Mouse (Mus musculus) inflammation-experienced regulatory T-cells, adult 6 months (primary cell): ENCODE measurements around the gene Rpusd1. TPM values are rescaled to one million over a fixed set of nuclear protein-coding genes. Genes with fewer than 3 reads are reported as not detected.

Experiments
- ATAC-seq: one replicate; pipeline ENCODE4 v1.8.0; 2017
- polyA plus RNA-seq, 3 experiments: library from polyadenylated mRNA; unstranded; fragments of 100-300 nt; shearing (Covaris generic); gene quantifications; one replicate each; pipeline ENCODE4 v1.2.1; 2017

The Rpusd1 gene
- polyA plus RNA-seq = 10 to 100 TPM in 2 of 3 experiments, 1 to 10 TPM in 1; 8.6 to 12.5 (median 11.2) TPM

DNA sequence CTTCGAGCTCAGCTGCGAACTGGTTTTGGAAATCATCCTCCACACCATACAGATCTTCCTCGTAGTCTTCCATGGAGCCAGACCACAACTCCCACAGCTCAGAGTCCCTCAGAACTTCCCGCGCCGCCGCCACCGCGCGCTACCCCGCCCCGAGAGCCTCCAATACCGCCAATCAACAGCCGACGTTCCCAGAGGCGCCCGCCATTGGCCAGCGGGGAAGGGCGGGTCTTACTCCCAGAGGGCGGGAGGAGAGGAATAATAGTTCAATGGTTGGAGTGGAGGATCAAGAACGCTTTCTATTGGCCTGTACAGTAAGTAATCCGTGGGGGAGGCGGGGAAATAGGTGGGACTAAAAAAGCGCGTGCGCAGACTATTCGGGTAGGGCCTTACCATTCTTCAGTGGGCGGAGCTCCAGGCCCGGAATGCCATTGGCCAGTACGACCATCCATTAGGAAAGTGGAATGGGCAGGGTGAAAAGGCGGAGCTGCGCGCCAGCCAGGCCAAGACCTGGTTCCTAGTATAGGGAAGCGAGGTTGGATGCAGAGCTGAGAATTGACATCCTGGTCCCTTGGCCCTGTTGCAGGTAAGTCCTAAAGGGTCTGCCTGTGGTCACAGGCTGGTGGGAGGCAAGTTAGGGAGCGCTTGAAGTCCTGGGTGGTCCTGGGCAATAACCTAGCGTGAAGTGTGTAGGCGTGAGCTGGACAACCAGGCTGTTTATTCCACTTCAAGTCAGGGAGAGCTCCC lies at the start of gene Rpusd1, which contains the start of gene Chtf18:
Rpusd1 (plus strand) TSS at position 406 of the 744 bp plus-strand sequence.
Chtf18 (minus strand) TSS at position 155 of the 744 bp plus-strand sequence.
- ATAC-seq = peak; percentile 97

DNA sequence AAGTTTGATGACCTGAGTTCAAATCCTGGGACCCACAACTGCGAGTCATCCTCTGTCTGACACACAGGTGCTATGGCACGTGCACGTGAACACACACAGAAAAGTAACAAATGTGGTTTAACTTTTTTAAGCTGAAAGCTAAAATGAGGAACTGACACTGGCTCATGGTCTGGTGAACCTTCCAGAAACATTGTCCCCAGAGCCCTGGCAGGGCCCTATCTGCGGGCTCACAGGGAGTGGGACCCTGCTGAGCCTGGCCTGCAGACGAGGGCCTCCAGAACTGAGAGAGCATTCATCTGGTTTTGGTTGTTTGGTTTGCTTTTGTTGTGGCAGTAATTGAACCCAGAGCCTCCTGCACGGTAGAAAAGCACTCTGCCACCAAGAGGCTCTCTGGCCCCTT lies 49.5 kb upstream of the Rpusd1 start:
- no peak for ATAC-seq

DNA sequence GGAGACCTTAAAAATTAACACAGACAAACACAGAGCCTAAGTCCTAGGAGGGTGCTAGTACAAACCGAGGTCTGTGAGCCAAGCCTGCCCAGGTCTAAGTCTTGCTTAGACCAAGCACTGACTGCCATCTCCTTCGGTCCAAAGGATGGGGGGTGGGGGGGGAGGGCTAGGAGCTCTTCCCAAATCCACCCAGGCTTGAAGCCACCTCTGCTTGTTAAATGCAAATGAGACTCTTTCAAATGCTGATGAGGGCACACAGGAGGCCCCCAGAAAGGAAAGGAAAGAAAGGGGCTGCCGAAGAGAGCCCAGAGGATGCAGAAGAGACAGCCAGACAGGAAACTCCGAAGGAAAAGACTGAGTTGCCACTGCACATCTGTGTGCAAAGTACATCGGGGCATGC lies 47.7 kb upstream of the Rpusd1 start:
- ATAC-seq = no peak

DNA sequence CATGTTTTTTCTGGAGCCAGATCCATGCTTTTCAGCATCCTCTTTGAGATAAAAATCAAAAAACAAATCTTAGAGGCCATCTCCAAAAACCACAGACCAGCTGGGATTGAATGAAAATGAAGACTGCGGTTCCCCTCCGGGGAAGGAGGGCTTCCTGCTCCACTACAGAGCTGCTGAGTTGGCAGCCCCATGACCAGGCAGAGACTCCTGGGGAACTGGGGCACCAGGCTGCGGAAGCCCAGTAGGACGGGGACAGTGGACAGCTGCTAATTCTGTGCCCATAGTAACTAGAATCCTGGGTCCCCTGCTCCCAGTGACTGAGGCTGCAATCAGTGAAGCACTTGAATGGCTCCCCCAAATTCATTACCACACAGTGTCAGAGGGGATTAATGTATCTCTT lies 45.8 kb upstream of the Rpusd1 start:
- ATAC-seq = no peak

DNA sequence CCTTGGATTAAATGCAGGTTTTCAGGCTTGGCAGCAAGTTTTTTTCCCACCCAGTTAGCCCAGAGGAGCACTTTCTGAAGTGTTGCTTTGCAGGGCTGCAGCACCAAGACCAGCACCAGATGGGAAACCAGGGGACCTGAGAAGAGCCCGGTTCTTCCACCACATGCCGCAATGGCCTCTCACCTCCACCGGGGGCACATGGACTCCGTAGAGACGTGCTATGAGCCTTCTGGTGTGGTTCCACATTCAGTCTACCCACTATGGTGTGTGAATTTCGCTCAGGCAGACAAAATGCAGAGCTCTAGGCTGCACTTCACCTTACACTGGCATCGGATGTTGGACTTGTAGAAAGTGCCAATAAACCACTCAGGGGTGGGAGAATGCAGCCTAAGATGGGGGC lies 41.1 kb upstream of the Rpusd1 start:
- no peak for ATAC-seq

DNA sequence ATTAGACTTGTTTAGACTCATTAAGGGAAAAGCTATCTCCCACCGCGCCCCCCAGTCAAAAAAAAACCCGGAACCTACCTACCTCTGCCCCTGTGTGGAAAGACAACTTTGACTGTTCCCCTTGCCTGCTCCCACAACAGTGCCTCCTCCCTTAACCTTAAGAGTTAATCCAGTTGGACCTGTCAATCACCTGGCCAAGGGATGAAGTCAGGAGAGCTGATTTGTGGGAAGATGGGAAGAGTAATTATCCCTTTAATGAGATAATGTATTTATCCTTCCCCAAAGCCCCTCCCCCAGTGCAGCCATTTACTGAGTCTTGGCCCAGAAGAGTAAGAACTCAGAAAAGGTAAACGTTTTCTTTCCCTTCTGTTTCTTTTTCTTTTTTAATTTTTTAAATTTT lies 38.5 kb upstream of the Rpusd1 start:
- ATAC-seq = no peak

DNA sequence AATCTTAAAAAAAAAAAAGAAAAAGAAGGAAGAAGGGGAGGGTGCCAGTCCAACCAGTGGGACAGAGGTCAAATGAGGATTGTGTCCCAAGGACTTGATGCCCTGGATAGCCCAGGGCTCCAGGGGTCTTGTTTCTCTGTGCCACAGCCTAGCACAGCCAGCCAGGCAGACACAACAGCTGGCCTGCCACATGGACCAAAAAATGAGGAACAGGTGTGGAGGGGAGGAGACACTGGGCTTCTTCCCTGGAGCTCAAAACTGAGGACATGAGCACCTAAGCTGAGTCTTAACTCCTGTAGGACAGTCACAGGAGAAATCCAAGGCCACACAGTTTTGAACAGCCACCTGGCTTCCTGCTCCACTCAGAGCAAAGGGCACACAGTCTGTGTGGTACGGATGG lies 31.2 kb upstream of the Rpusd1 start:
- no peak for ATAC-seq

DNA sequence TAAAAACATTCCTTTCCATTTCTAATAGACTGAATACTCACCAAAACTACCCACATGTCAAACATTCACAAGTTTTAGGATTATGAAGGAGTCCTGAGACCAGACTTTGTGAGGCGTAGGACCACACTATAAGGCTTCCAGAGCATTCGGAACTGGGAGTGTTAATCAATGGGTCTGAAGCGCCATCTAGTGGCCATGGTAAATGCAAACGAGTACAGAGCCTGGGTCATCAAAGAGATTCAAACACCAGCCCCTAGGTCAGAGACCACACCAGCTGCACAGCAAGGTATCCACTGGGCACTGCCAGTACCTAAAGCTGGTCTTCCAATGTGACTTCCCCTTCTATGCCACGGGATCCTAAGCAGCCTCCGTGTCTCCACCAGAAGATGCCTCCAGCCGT lies 29.0 kb upstream of the Rpusd1 start:
- no peak for ATAC-seq

DNA sequence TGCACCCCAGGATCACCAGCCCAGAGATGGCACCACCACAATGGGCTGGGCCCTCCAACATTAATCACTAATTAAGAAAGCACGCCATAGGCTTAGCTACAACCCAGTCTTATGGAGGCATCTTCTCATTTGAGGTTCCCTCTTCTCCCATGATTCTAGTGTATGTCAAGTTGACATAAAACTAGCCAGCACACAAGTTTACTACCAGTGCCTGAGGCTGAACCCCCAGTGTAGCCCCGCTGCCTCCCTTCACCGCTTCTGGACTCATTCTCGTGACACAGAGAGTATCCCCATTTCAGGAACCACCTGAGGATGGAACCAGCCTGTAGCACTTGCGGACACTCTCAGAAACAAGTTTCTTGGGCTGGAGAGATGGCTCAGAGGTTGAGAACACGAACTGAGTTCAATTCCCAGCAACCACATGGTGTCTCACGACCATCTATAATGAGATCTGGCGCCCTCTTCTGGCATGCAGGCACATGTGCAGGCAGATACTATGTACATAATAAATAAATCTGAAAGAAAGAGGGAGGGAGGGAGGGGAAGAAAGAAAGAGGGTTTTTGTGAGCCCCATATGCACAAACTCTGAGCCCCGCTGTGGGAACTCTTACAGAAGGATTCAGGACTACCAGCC lies 26.5 kb upstream of the Rpusd1 start:
- ATAC-seq = no peak

DNA sequence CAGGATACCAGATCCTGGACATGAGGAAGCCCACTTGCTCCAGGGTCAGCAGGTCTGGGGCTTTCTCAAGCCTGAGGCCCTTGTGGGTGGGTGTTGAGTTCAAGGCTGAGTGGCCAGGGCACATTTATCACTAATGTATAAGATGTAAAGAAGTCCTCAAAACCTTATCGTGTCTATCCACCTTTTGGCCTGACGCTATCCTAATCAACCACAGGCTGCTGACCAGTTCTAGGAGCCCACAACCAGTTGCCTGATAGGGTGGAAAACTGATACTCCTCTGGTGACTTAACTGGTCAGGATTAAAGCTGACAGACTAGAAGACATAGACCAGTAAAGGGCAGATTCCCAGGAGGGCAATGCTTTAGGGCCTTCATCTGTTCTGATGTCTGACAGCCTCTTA lies 17.5 kb upstream of the Rpusd1 start:
- ATAC-seq = no peak

DNA sequence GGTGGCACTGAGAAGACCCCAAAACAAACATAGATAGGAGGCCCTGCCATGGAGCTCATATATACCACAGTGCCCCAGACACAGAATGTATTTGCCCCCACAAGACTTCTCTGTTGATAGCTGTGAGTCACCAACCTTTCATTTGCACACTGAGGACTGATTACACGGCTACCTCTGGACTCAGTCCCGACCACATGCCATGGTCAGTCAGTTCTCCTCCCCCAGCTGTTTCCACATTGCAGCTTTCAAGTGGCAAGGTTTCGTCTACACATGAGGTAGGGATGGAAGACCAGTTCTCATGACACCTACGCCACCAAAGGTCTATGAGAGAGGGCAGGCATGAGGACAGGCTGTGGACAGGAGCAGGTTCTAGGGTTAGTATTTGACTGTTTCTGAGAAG lies 16.3 kb upstream of the Rpusd1 start:
- no peak for ATAC-seq

DNA sequence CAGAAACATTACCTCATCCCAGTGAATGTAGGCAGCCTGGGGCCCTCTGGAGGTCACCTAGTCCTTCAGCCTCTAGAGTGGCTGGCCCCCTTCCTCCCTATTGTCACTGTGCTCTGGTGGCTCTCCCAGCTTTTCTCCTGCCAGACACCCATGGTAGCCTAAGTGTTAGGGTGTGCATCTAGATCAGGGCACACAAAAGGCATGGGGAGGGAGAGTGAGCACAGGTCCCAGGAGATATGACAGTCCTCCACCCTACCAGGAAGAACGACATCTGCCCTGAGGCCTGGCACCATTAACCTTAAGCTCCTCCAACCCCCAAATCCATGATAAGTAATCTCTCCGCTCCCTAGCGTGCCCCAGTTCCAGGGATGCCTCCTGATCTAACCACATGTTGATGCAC lies 11.8 kb upstream of the Rpusd1 start:
- no peak for ATAC-seq

DNA sequence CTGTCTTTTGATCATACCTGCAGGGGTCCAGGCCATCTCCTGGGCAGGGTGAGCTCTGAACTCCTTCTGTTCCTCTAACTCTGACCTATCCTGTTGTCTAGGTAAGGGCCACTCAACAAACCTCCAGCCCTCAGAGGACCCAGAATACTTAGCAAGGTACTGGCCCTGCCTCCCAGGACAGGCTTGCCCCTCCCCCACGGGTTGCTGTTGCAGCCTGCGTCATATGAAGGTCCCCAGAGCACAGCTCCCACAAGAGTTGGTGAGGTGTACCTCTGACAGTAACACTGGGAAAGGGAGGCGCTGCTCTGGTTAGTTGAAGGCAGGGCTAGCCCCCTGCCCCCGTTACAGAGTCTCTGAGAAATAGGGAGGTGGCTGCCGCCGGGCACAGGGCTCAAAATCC lies 11.3 kb upstream of the Rpusd1 start:
- ATAC-seq = no peak

DNA sequence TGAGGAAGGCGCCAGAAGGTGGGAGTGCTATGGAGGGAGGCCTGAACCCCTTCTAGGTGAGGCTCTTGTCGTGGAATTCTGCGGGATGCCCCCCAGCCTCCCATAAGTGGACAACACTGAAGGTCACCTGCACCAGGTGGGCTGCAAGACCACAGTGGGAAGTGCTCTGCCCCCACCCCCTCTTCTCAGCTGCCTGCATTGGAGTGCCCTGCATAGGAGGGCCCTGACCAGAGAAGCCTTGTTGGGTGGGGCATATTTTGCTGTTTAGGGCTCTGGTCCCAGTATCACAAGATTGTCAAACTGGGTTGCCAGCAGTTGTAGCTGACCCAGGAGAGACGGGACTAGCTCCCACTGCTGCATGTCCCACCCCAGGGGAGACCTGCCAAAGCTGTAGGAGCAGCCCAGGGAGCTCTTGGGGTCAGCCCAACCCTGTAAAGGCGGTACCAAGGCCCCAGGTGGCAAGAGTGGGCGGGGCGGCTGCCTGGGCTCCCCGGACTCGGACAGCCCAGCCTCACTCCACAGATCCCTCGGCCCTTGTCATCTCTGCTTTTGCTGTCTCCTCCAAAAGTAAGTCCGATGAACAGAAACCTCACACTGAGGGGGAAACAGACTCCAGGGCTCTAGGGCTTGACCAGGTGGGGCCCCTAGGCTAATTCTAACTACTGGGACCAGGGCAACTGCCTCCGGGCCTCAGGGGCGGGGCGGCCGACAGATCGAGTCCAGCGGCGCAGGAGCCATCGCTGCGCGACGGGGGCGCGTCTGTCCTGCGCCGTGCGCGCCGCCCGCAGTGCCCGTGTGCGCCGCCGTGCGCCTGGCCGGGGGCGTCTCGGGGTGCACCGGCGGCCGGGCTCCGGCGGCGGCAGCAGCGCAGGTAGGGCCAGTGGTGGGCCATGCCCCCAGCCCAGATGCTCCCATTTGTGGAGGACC lies 10.5 kb upstream of the Rpusd1 start, which contains the start of gene Gng13:
Gng13 (plus strand) TSS at position 461 of the 927 bp plus-strand sequence.
- ATAC-seq = no peak

DNA sequence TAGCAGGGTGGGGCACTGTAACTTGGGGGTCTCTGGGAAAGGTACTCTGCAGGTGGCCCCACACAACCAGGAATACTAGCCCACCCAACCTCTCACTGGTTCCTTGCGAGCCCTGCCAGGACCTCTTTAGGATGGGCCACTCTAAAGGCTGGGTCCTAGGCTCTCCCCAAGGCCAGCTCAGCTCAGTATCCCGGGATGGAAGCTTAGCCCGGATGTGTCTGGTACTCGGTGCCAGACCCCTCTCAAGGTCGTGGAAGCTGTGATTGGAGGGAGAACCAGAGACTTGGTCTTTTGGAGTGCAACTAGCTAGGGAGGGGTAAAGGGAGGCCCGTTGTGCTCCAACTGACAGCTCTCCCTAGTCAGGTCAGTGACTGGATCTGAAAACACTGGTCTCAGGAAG lies 9.8 kb upstream of the Rpusd1 start:
- no peak for ATAC-seq

DNA sequence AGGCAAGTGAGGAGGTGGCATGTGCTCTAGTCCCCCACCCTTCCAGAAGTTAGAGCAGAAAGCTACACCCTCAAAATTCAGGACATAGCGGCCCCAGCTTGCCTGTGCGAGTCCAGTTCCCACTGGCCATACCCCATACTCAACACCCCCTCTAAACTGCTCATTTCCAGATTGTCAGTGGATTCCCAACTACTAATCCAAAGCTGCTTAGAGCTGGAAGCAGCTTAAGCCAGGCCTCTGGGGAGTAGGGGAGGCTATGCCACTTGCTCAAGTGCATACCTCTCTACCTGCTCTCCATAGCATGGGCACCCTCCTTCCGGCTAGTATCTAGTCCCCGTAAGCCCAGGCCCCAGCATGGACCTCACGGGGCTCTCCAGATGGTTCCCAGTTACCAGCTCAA lies 6.0 kb upstream of the Rpusd1 start:
- no peak for ATAC-seq

DNA sequence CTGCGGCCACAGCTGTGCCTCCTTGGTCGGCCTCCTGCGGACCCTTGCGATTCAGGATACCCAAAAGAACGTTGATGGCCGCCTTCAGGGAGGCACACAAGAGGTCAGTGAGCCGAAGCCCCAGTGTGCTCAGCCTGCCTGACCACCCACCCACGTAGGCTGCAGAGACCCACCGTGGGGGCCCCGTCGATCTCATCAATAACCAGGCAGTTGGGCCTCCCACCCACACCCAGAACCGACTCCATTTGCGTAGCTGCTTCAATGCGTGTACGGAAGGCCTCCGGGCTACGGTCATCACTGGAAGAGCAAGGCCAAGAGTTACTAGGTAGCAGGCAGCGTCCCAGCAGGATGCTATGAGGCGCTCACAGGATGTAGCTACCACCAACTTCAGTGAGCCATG lies 4.0 kb upstream of the Rpusd1 start:
- no peak for ATAC-seq

DNA sequence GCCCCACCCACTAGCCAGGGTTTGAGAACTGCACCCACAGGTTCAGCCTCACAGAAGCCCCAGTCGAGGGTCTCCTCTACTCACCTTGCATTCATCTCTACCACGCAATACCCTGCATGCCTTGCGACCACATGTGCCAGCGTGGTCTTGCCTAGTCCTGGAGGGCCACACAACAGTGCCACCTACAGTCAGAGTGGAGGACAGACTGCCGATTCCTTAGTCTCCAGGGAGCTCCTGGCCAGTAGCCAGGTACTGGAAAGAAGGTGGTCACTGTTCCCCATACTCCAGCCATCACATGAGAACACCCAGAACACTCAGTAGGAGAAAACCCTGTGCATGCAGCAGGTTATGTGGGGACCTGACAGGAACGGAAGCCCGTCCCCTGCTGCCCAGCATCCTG lies 3.6 kb upstream of the Rpusd1 start:
- no peak for ATAC-seq

DNA sequence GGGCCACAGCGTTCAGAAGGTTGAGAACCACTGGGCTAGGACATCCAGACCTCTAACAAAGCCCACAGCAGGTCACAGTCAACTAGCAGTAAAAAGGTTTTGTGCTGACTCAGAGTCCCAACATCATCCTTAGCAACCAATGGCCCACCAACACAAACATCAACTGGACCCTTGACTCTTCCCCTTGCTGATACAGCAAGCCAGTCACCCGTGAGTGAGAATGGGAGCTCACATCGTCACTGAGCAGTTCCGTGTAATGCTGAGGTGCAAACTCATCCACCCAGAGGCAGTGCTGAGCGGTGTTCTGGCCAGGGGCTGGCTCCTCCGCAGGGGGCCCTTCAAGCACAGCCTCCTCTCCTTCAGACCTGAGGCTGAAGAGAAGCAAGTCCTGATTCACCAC lies 2.2 kb upstream of the Rpusd1 start:
- no peak for ATAC-seq

DNA sequence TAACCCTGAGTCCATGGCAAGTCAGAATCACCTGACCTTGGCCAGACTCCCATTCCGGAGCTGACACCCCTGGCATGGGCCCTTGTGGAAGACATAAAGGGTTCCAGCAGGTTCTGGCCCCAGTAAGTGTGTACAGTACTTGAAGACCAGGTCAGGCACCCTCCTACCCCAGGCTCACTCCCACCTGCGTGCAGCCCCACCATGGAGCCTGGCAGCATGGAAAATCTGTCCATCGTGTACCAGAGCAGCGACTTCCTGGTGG lies 470 bp downstream of the Rpusd1 start:
- ATAC-seq = no peak

DNA sequence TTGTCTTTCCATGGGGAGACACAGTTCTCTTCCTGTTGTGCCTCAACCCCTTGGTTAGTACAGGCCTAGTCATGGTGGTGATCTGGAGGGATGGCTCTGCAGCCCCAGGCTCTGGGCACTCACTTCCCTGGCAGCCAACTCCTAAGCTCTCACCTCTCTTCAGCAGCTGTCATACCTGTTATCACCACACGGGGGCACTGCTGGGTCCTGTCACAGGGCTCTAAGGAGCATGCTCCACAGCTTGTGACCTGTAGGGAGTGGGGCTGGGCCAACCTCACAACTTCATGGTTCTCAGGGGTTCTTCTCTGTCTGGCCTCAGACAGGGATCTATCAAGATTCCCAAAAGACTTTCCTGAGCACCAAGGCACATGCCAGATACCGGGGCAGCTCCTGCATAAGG lies 4.6 kb downstream of the Rpusd1 start:
- no peak for ATAC-seq

DNA sequence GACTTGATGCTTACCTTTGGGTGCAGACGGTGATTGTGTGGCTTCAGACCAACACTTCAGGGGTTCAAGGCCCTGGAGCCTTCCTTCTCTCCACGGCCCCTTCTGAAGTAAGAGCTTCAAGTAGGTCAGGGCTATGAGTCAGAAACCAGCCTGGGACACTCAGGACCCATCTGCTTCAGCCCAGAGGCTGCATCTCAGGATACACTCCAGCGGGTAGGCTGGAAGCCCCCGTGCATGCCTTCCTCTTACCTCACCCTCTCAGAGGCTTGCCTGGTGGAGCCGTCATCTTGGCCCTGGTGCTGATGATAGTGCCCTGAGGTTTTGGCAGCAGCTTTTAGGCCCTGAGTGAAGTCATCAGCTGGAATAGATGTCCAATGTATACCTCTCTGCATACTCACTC lies 7.8 kb downstream of the Rpusd1 start:
- no peak for ATAC-seq

DNA sequence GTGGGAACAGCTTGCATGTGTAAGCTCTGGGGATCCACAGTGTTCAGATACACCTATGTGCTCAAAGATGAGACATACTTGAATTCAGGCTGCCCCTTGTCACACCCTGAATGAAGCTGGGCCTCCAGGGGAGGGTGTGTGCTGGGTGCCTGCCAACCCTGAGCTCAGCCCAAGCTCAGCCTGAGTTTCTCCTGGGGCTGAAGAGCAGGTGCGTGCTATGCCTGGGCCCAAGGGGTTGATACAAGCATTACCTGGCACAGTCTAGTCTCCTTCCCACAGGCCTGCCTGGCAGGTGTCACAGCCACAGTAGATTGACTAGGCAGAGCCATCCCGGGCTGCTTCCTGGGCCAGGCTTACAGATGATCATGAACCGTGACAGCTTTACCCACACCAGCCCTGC lies 8.3 kb downstream of the Rpusd1 start, which contains the start of gene Mslnl:
Mslnl (plus strand) TSS at position 298 of the 400 bp plus-strand sequence.
- ATAC-seq = no peak

DNA sequence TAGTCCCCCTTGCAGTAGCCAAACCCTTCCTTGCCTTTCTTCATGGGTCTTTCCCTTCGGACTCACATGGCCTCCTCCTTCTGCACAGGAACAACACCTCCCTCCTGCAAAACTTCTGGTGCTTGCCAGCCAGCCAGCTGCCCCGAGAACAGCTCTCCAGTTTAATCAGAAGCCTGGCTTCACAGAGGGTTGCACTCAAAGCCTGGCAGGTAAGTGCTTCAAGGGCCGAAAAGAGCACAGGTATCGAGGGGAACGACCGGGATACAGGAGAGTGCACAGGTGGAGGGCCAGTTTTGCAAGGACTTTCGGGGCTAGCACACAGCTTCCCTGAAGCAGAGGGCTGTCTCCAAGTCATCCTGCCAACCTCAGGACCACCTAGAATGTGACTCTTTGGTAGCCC lies 11.4 kb downstream of the Rpusd1 start:
- no peak for ATAC-seq
